Mouse (Mus musculus) frontal cortex, postnatal 36 days (tissue): Measurements from ENCODE around the gene Mrpl38.

Source experiments
- DNase-seq, 2 experiments: peaks; one replicate each; pipeline ENCODE4 v3.0.0; 2022; ENCODE audit warnings: low spot score in 2 of 2

The Mrpl38 gene

GRCm38 (mm10) chr11:116111067-116111466 lies 27.6 kb downstream of the Mrpl38 start:
- no peak for DNase-seq

- no peak for DNase-seq
These were observed 28.1 kb downstream of the Mrpl38 start for GRCm38 (mm10) chr11:116110540-116110939.

- DNase-seq, result no peak
These were observed 28.5 kb downstream of the Mrpl38 start for GRCm38 (mm10) chr11:116110131-116110530.

GRCm38 (mm10) chr11:116109441-116110081 lies 29.1 kb downstream of the Mrpl38 start:
- DNase-seq, result no peak

- DNase-seq, result peak; percentile 43 to 46
These were observed 30.1 kb downstream of the Mrpl38 start for GRCm38 (mm10) chr11:116108464-116109137.

- no peak for DNase-seq
These were observed 30.8 kb downstream of the Mrpl38 start for GRCm38 (mm10) chr11:116107777-116108285.

- DNase-seq, result no peak
These were observed 31.5 kb downstream of the Mrpl38 start for GRCm38 (mm10) chr11:116106963-116107776.

- DNase-seq, result no peak
These were observed 32.3 kb downstream of the Mrpl38 start for GRCm38 (mm10) chr11:116106154-116106962.

- no peak for DNase-seq
These were observed 33.6 kb downstream of the Mrpl38 start for GRCm38 (mm10) chr11:116105065-116105464.

- DNase-seq, result no peak
These were observed 34.5 kb downstream of the Mrpl38 start for GRCm38 (mm10) chr11:116104006-116104646.

- no peak for DNase-seq
These were observed 35.1 kb downstream of the Mrpl38 start for GRCm38 (mm10) chr11:116103572-116103971.

GRCm38 (mm10) chr11:116102472-116102871 lies 36.2 kb downstream of the Mrpl38 start:
- no peak for DNase-seq

GRCm38 (mm10) chr11:116101931-116102381 lies 36.7 kb downstream of the Mrpl38 start:
- no peak for DNase-seq

- no peak for DNase-seq
These were observed 37.8 kb downstream of the Mrpl38 start for GRCm38 (mm10) chr11:116100839-116101238.

- no peak for DNase-seq
These were observed 38.3 kb downstream of the Mrpl38 start for GRCm38 (mm10) chr11:116100385-116100784.

GRCm38 (mm10) chr11:116099462-116099861 lies 39.2 kb downstream of the Mrpl38 start:
- no peak for DNase-seq

GRCm38 (mm10) chr11:116098711-116099460 lies 39.8 kb downstream of the Mrpl38 start:
- no peak for DNase-seq

- no peak for DNase-seq
These were observed 42.2 kb downstream of the Mrpl38 start for GRCm38 (mm10) chr11:116096213-116097108.

GRCm38 (mm10) chr11:116095573-116095972 lies 43.1 kb downstream of the Mrpl38 start:
- DNase-seq, result no peak
